Comparison of ENCODE assay signal across 8 mouse cellular contexts in the genomic region with DNA sequence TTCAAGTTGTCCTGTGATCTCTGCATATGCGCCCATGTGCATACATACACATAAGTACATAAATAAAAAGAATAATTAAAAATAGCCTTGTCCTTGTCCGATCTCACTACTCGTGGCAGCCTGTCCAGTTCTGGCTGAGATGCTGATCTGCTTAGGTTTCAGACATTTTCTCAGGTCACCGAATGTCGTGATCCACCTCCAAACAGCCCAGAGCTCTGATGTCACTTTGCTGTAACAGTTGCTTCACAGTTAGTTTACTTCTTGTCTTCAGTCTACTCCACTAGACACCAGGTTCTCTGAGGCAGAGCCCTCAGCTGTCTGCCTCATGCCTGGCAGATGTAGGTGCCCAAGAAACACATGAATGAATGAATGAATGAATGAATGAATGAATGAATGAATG. TPM values are rescaled to one million over a fixed set of nuclear protein-coding genes. Genes with fewer than 3 reads are reported as not detected.
DNase-seq lines count a peak whose midpoint lies in the region; ATAC-seq and TF ChIP-seq lines count a peak whose summit lies in the region.

No protein-coding gene starts in this region.

- ATAC-seq in erythroblast, adult 5-6 weeks (replicated peaks; ENCODE audit: low FRiP score, poor library complexity, severe bottlenecking) = no peak
- ATAC-seq in forebrain, postnatal 0 days = no peak
- 0 out of 2 replicates have a peak, but pooled peaks have one; percentile 25 for ATAC-seq in megakaryocyte, adult 5-6 weeks (ENCODE audit: poor library complexity, severe bottlenecking)

- no peak for TF ChIP-seq CTCF in forebrain, postnatal 0 days (IDR thresholded peaks at IDR 0.05; ENCODE audit: low read depth)

- peaks cover 23% of the 10 kb centered on the region for H3K4me1 ChIP-seq in erythroblast, embryonic 14.5 days (ENCODE audit: control insufficient read depth)
- 0 out of 2 replicates have a peak, but pooled peaks cover 5% of the 10 kb centered on the region for H3K4me1 ChIP-seq in forebrain, postnatal 0 days (ENCODE audit: insufficient read depth)

- no peaks in the 10 kb centered on the region for H3K36me3 ChIP-seq in erythroblast, embryonic 14.5 days (ENCODE audit: control insufficient read depth)
- H3K36me3 ChIP-seq in forebrain, postnatal 0 days (ENCODE audit: insufficient read depth) = no peaks in the 10 kb centered on the region

- H3K4me2 ChIP-seq in forebrain, postnatal 0 days (ENCODE audit: low read depth) = peak overlapping the region; percentile 39

- H3K27me3 ChIP-seq in erythroblast, embryonic 14.5 days (ENCODE audit: control insufficient read depth) = peaks cover 34% of the 10 kb centered on the region
- H3K27me3 ChIP-seq in forebrain, postnatal 0 days (ENCODE audit: insufficient read depth, low read length) = no peaks in the 10 kb centered on the region

- intact Hi-C loops in left cerebral cortex, postnatal 36 days (cut with DNase I) = loop anchor here (2.0 kb wide), 1 partner anchor 24 kb away; no protein-coding TSS in a partner anchor

- peak; percentile 62 for DNase-seq in CD4-positive helper T cell, adult 2 months (ENCODE audit: low read depth, low spot score)
- no peak for DNase-seq in forebrain, postnatal 0 days
- no peak for DNase-seq in left cerebral cortex, postnatal 36 days (ENCODE audit: low spot score in 2 of 2)
- no peak for DNase-seq in cerebellum, adult 9-10 months
- no peak for DNase-seq in testis, postnatal 10 days (ENCODE audit: low spot score)

- no peak overlapping the region for H3K9ac ChIP-seq in forebrain, postnatal 0 days

- 67% methylated on average over 5 of the region's 5 CpGs for WGBS in forebrain, postnatal 0 days

- H3K9me3 ChIP-seq in erythroblast, embryonic 14.5 days (ENCODE audit: control insufficient read depth, low read length) = no peaks in the 10 kb centered on the region
- no peaks in the 10 kb centered on the region for H3K9me3 ChIP-seq in forebrain, postnatal 0 days (ENCODE audit: low read length)

- peak overlapping the region; percentile 62 for H3K4me3 ChIP-seq in erythroblast, embryonic 14.5 days (replicated peaks)
- H3K4me3 ChIP-seq in forebrain, postnatal 0 days (ENCODE audit: low read depth, low read length) = 0 out of 2 replicates have a peak overlapping the region, but pooled peaks have one; percentile 2

- H3K27ac ChIP-seq in forebrain, postnatal 0 days (ENCODE audit: low read depth, low read length) = no peak overlapping the region

RNA-seq across cellular contexts. Expression of a gene that starts 9.6 kb away (rescaled TPM):
- polyA plus RNA-seq in erythroblast, embryonic 14.5 days (2012) = 0.02 TPM in 2 replicates
- total RNA-seq in erythroblast, adult 5-6 weeks (2015; ENCODE audit: low replicate concordance) = not detected in 2 replicates
- not detected in 2 replicates for total RNA-seq in erythroblast, adult 5-6 weeks (2017; ENCODE audit: low replicate concordance)
- 17.7 and 19.9 TPM in 2 replicates for total RNA-seq in forebrain, postnatal 0 days (2014; rRNA removed)
- polyA plus RNA-seq in forebrain, postnatal 0 days (2015; fragmentation: Nextera tagmentation; extraction: Ambion mirVana) = 4.0 and 6.2 TPM in 2 replicates
- 0.18 and 0.40 TPM in 2 replicates for total RNA-seq in megakaryocyte, adult 5-6 weeks (2015)
- 0.99 and 1.1 TPM in 2 replicates for total RNA-seq in megakaryocyte, adult 5-6 weeks (2017)
- total RNA-seq in left cerebral cortex, postnatal 36 days (2021) = 10 to 100 TPM; 17.9 to 21.3 TPM

RNA-seq across cellular contexts. Expression of a gene that starts 48.6 kb away (rescaled TPM):
- polyA plus RNA-seq in erythroblast, embryonic 14.5 days (2012) = 150 and 192 TPM in 2 replicates
- total RNA-seq in erythroblast, adult 5-6 weeks (2015; ENCODE audit: low replicate concordance) = 121 and 149 TPM in 2 replicates
- 118 and 183 TPM in 2 replicates for total RNA-seq in erythroblast, adult 5-6 weeks (2017; ENCODE audit: low replicate concordance)
- total RNA-seq in forebrain, postnatal 0 days (2014; rRNA removed) = 129 and 132 TPM in 2 replicates
- 143 and 148 TPM in 2 replicates for polyA plus RNA-seq in forebrain, postnatal 0 days (2015; fragmentation: Nextera tagmentation; extraction: Ambion mirVana)
- 68.9 and 69.0 TPM in 2 replicates for total RNA-seq in megakaryocyte, adult 5-6 weeks (2015)
- 44.3 and 45.9 TPM in 2 replicates for total RNA-seq in megakaryocyte, adult 5-6 weeks (2017)
- total RNA-seq in left cerebral cortex, postnatal 36 days (2021) = 100 to 1,000 TPM; 175 to 182 TPM

RNA-seq across cellular contexts. Expression of a gene that starts 48.8 kb away (rescaled TPM):
- polyA plus RNA-seq in erythroblast, embryonic 14.5 days (2012) = 15.6 and 20.5 TPM in 2 replicates
- 42.0 and 69.4 TPM in 2 replicates for total RNA-seq in erythroblast, adult 5-6 weeks (2015; ENCODE audit: low replicate concordance)
- 51.8 and 55.1 TPM in 2 replicates for total RNA-seq in erythroblast, adult 5-6 weeks (2017; ENCODE audit: low replicate concordance)
- total RNA-seq in forebrain, postnatal 0 days (2014; rRNA removed) = 28.0 and 33.6 TPM in 2 replicates
- polyA plus RNA-seq in forebrain, postnatal 0 days (2015; fragmentation: Nextera tagmentation; extraction: Ambion mirVana) = 20.7 and 24.0 TPM in 2 replicates
- total RNA-seq in megakaryocyte, adult 5-6 weeks (2015) = 26.2 and 29.6 TPM in 2 replicates
- total RNA-seq in megakaryocyte, adult 5-6 weeks (2017) = 13.9 and 14.2 TPM in 2 replicates
- 10 to 100 TPM; 46.3 to 54.5 TPM for total RNA-seq in left cerebral cortex, postnatal 36 days (2021)
